Mouse (Mus musculus) CH12.LX (cell line): ENCODE measurements around the gene Atrnl1. TPM values are rescaled to one million over a fixed set of nuclear protein-coding genes. Genes with fewer than 3 reads are reported as not detected.

Experiments
- DNase-seq: peaks from one replicate; pipeline ENCODE4 v3.0.0-alpha.2; 2013; ENCODE audit errors: extremely low read depth
- H3K27ac ChIP-seq: 2 replicates; pipeline ENCODE4 v1.5.1; 2012; ENCODE audit warnings: low read depth, mild to moderate bottlenecking, control low read depth, moderate library complexity; ENCODE audit not compliant: insufficient read depth
- H3K27me3 ChIP-seq: replicated peaks from 2 replicates; pipeline ENCODE3; 2012; ENCODE audit warnings: inconsistent platforms
- H3K36me3 ChIP-seq, 2 experiments: replicated peaks in 1 of 2; 2 replicates each; pipeline versions ENCODE3 to v1.6.1; 2012; ENCODE audit warnings: inconsistent platforms in 1 of 2, low read length in 1 of 2, mild to moderate bottlenecking in 1 of 2, mixed read lengths in 1 of 2, moderate library complexity in 1 of 2; ENCODE audit not compliant: control insufficient read depth in 1 of 2, insufficient read depth in 1 of 2
- H3K4me1 ChIP-seq, 2 experiments: 2 replicates each; pipeline ENCODE4 v1.6.1; 2012; ENCODE audit warnings: inconsistent platforms in 1 of 2, moderate library complexity in 1 of 2; ENCODE audit not compliant: insufficient read depth in 2 of 2, control insufficient read depth in 1 of 2
- H3K4me2 ChIP-seq: 2 replicates; pipeline ENCODE4 v1.6.1; 2012; ENCODE audit warnings: low read depth, mild to moderate bottlenecking, control low read depth; ENCODE audit not compliant: poor library complexity, insufficient read depth, severe bottlenecking
- H3K4me3 ChIP-seq, 3 experiments: fragments of 150-350 bp in 1 of 3; sonication (generic) in 1 of 3; replicated peaks in 1 of 3; 2 replicates each; pipeline versions ENCODE3 to v1.5.1; 2011 to 2012; ENCODE audit warnings: low read depth in 2 of 3, low read length in 2 of 3, mild to moderate bottlenecking in 2 of 3, moderate library complexity in 2 of 3, control low read depth in 1 of 3, improper control_type of control experiment in 1 of 3, inconsistent platforms in 1 of 3, mixed read lengths in 1 of 3; ENCODE audit not compliant: poor library complexity in 1 of 3
- H3K79me2 ChIP-seq: replicated peaks from 2 replicates; pipeline ENCODE4 v1.6.1; 2012; ENCODE audit warnings: mild to moderate bottlenecking, moderate library complexity; ENCODE audit not compliant: control insufficient read depth, poor library complexity, insufficient read depth, severe bottlenecking; ENCODE audit errors: extremely low read depth
- H3K9ac ChIP-seq: 2 replicates; pipeline ENCODE4 v1.6.1; 2012; ENCODE audit warnings: low read depth, mild to moderate bottlenecking, control low read depth, moderate library complexity; ENCODE audit not compliant: insufficient read depth
- H3K9me3 ChIP-seq: replicated peaks from 2 replicates; pipeline ENCODE3; 2012; ENCODE audit warnings: low read length, inconsistent platforms, mixed read lengths
- BHLHE40 ChIP-seq: IDR thresholded peaks from 2 replicates; pipeline ENCODE4 v1.6.1; 2011; ENCODE audit warnings: mild to moderate bottlenecking, low read depth, low read length, improper control_type of control experiment
- CHD1 ChIP-seq: IDR thresholded peaks from 2 replicates; pipeline ENCODE4 v1.6.1; 2012; ENCODE audit warnings: low read depth, low read length, improper control_type of control experiment, inconsistent platforms
- CTCF ChIP-seq, 2 experiments: IDR thresholded peaks in 1 of 2; conservative IDR thresholded peaks in 1 of 2; 2 replicates each; pipeline ENCODE4 v1.5.1; 2011 to 2012; ENCODE audit warnings: low read depth in 2 of 2, low read length in 2 of 2, improper control_type of control experiment in 1 of 2, inconsistent platforms in 1 of 2, mild to moderate bottlenecking in 1 of 2, moderate library complexity in 1 of 2
- E2F4 ChIP-seq: IDR thresholded peaks from 2 replicates; pipeline ENCODE4 v1.6.1; 2011; ENCODE audit warnings: low read depth, low read length, improper control_type of control experiment; ENCODE audit not compliant: insufficient replicate concordance
- HCFC1 ChIP-seq: IDR thresholded peaks from 2 replicates; pipeline ENCODE4 v1.6.1; 2012; ENCODE audit warnings: low read depth, mild to moderate bottlenecking, inconsistent platforms, low read length, improper control_type of control experiment
- JUND ChIP-seq: conservative IDR thresholded peaks from 2 replicates; pipeline ENCODE4 v1.6.1; 2011; ENCODE audit warnings: low read depth, low read length, improper control_type of control experiment
- KAT2A ChIP-seq: IDR thresholded peaks from 2 replicates; pipeline ENCODE4 v1.6.1; 2012; ENCODE audit warnings: low read length, improper control_type of control experiment, inconsistent platforms; ENCODE audit not compliant: insufficient replicate concordance
- MAX ChIP-seq: IDR thresholded peaks from 2 replicates; pipeline ENCODE4 v1.6.1; 2011; ENCODE audit warnings: low read length, improper control_type of control experiment
- MEF2A ChIP-seq: IDR thresholded peaks from 2 replicates; pipeline ENCODE4 v1.6.1; 2014; ENCODE audit warnings: low read depth, mild to moderate bottlenecking, inconsistent platforms, low read length, improper control_type of control experiment, borderline replicate concordance
- MXI1 ChIP-seq: IDR thresholded peaks from 2 replicates; pipeline ENCODE4 v1.6.1; 2011; ENCODE audit warnings: mild to moderate bottlenecking, low read depth, low read length, improper control_type of control experiment
- PAX5 ChIP-seq: IDR thresholded peaks from 2 replicates; pipeline ENCODE4 v1.6.1; 2012; ENCODE audit warnings: low read length, inconsistent platforms, mixed read lengths
- POLR2A ChIP-seq: IDR thresholded peaks from 2 replicates; pipeline ENCODE4 v1.6.1; 2011; ENCODE audit warnings: low read depth, mild to moderate bottlenecking, improper control_type of control experiment, low read length
- POLR2AphosphoS2 ChIP-seq: IDR thresholded peaks from 2 replicates; pipeline ENCODE4 v1.6.1; 2011; ENCODE audit warnings: low read depth, low read length, improper control_type of control experiment
- RAD21 ChIP-seq: IDR thresholded peaks from 2 replicates; pipeline ENCODE4 v1.6.1; 2011; ENCODE audit warnings: low read depth, mild to moderate bottlenecking, low read length, improper control_type of control experiment, moderate library complexity
- RCOR1 ChIP-seq: conservative IDR thresholded peaks from 2 replicates; pipeline ENCODE4 v1.6.1; 2012; ENCODE audit warnings: low read depth, mild to moderate bottlenecking, inconsistent platforms, low read length, improper control_type of control experiment
- SIN3A ChIP-seq: IDR thresholded peaks from 2 replicates; pipeline ENCODE4 v1.6.1; 2012; ENCODE audit warnings: low read length, improper control_type of control experiment, inconsistent platforms
- SMC3 ChIP-seq: IDR thresholded peaks from 2 replicates; pipeline ENCODE4 v1.6.1; 2011; ENCODE audit warnings: low read depth, low read length, improper control_type of control experiment
- TCF12 ChIP-seq: IDR thresholded peaks from 2 replicates; pipeline ENCODE4 v1.6.1; 2014; ENCODE audit warnings: low read depth, mild to moderate bottlenecking, inconsistent platforms, low read length, improper control_type of control experiment
- USF1 ChIP-seq: IDR thresholded peaks from 2 replicates; pipeline ENCODE4 v1.6.1; 2014; ENCODE audit warnings: low read depth, mild to moderate bottlenecking, inconsistent platforms, low read length, improper control_type of control experiment
- USF2 ChIP-seq: conservative IDR thresholded peaks from 2 replicates; pipeline ENCODE4 v1.6.1; 2011; ENCODE audit warnings: low read depth, low read length, improper control_type of control experiment
- ZC3H11A ChIP-seq: IDR thresholded peaks from 2 replicates; pipeline ENCODE4 v1.6.1; 2012; ENCODE audit warnings: low read depth, mild to moderate bottlenecking, inconsistent platforms, low read length, improper control_type of control experiment
- ZKSCAN1 ChIP-seq: IDR thresholded peaks from 2 replicates; pipeline ENCODE4 v1.6.1; 2012; ENCODE audit warnings: low read depth, inconsistent platforms, low read length, improper control_type of control experiment, borderline replicate concordance
- ZMIZ1 ChIP-seq: IDR thresholded peaks from 2 replicates; pipeline ENCODE4 v1.6.1; 2012; ENCODE audit warnings: low read depth, mild to moderate bottlenecking, inconsistent platforms, low read length, improper control_type of control experiment
- dilution Hi-C: fragments of 300-500 bp; cut with MboI; formaldehyde crosslinking; loops from 2 replicates; pipeline ENCODE4 v1.14.3; 2020; ENCODE audit warnings: low sequenced_read_pairs; ENCODE audit not compliant: extremely low pct_unique_long_range_greater_than_20kb, extremely low pct_ligation_motif_present
- in situ Hi-C: fragments of 300-500 bp; cut with MboI; formaldehyde crosslinking; loops from 3 replicates; pipeline ENCODE4 v1.14.3; 2019; ENCODE audit warnings: low sequenced_read_pairs, low pct_ligation_motif_present, low pct_unique_long_range_greater_than_20kb, mixed read lengths
- polyA plus RNA-seq: library from polyadenylated mRNA; unstranded; fragments of >175 nt; gene quantifications from 2 replicates; pipeline ENCODE4 v1.2.1, GENCODE M21; 2012; ENCODE audit warnings: low read depth; ENCODE audit not compliant: insufficient read length
- total RNA-seq, 2 experiments: library from RNA; depleted of rRNA; stranded (reverse); fragments of 300-350 nt in 1 of 2; fragments of >200 nt in 1 of 2; gene quantifications; 2 replicates each; pipeline ENCODE4 v1.2.3; 2012 to 2014

The Atrnl1 gene
- total and polyA plus RNA-seq, 3 experiments = 1.9 TPM

- Histone ChIP-seq H3K4me3 (no peak overlapping the region), H3K36me3 (peaks cover 0 to 4% of the 10 kb centered on the region in 2 experiments), H3K4me1 (no peaks in the 10 kb centered on the region), H3K9me3 (no peaks in the 10 kb centered on the region), H3K27ac (no peak overlapping the region), H3K9ac (no peak overlapping the region), H3K27me3 (no peaks in the 10 kb centered on the region), H3K4me2 (no peak overlapping the region), H3K79me2 (no peaks in the 10 kb centered on the region)
- TF ChIP-seq KAT2A (no peak), MXI1 (no peak), MEF2A (no peak), SMC3 (no peak), TCF12 (no peak), CTCF (conservative IDR thresholded peaks at IDR 0.05 in 1 of 2, IDR thresholded peaks at IDR 0.05 in 1 of 2; ENCODE audit: low read depth in 2 of 2, low read length in 2 of 2) (no peak), BHLHE40 (no peak), HCFC1 (no peak), JUND (no peak), E2F4 (no peak)
- DNase-seq = no peak
- in situ Hi-C loops (no loop called here), dilution Hi-C loops (no loop called here)
Observed at GRCm38 (mm10) chr19:57679455-57679854, 68.6 kb downstream of the Atrnl1 start.

- in situ Hi-C loops = no loop called here
- no peak overlapping the region for H3K9ac ChIP-seq
Observed at GRCm38 (mm10) chr19:57686596-57686995, 75.8 kb downstream of the Atrnl1 start.

More at GRCm38 (mm10) chr19:57686596-57686995, 75.8 kb downstream of the Atrnl1 start:
- peaks cover 0 to 4% of the 10 kb centered on the region in 2 experiments; a peak in 2 of 4 replicates for H3K4me1 ChIP-seq
- TF ChIP-seq USF1 (no peak), USF2 (no peak), CHD1 (no peak), ZKSCAN1 (no peak), RAD21 (no peak), MAX (no peak), ZC3H11A (no peak), POLR2A (no peak), HCFC1 (no peak), SIN3A (no peak), JUND (no peak), POLR2AphosphoS2 (no peak), RCOR1 (no peak), MXI1 (no peak), E2F4 (no peak), ZMIZ1 (no peak), PAX5 (no peak)
- H3K27me3 ChIP-seq = no peaks in the 10 kb centered on the region
- H3K4me2 ChIP-seq = no peak overlapping the region
- H3K36me3 ChIP-seq = peaks cover 0 to 11% of the 10 kb centered on the region in 2 experiments
- H3K4me3 ChIP-seq = peak overlapping the region in 1 of 3 experiments; percentile 7
- dilution Hi-C loops = no loop called here
- no peak for DNase-seq
- H3K79me2 ChIP-seq = no peaks in the 10 kb centered on the region
- no peak overlapping the region for H3K27ac ChIP-seq
- H3K9me3 ChIP-seq = no peaks in the 10 kb centered on the region
